Mouse (Mus musculus) macrophage (primary cell): ENCODE measurements around the gene Olfr222. TPM values are rescaled to one million over a fixed set of nuclear protein-coding genes. Genes with fewer than 3 reads are reported as not detected.
"Not testable (repeated sequence)": the region's sequence is repeated elsewhere in the genome, so short reads cannot be mapped to it uniquely, and the experiment has no call there.

Source experiments
- H3K27ac ChIP-seq: fragments of 350-480 bp; formaldehyde crosslinking; 2 replicates; pipeline ENCODE4 v1.9.0; 2021
- H3K36me3 ChIP-seq: fragments of 350-480 bp; formaldehyde crosslinking; 2 replicates; pipeline ENCODE4 v1.9.0; 2021; ENCODE audit errors: inconsistent target
- H3K4me3 ChIP-seq: fragments of 350-480 bp; formaldehyde crosslinking; 2 replicates; pipeline ENCODE4 v1.9.0; 2021; ENCODE audit errors: inconsistent target
- H3K79me2 ChIP-seq: fragments of 350-480 bp; formaldehyde crosslinking; 2 replicates; pipeline ENCODE4 v1.9.0; 2021; ENCODE audit errors: inconsistent target
- WGBS: methylation state at CpG from one replicate; pipeline ENCODE4 v1.1.7; 2026; ENCODE audit warnings: inconsistent platforms; ENCODE audit not compliant: missing documents; 5-methylcytosine and 5-hydroxymethylcytosine counted together
- polyA plus RNA-seq: library from polyadenylated mRNA; stranded (reverse); fragments of 250-400 nt; gene quantifications from 3 replicates; pipeline ENCODE4 v1.2.4, GENCODE M21; 2018; ENCODE audit warnings: inconsistent platforms
- total RNA-seq, 78 experiments: library from RNA; depleted of rRNA; stranded (reverse); fragments of 250-400 nt; gene quantifications; 1 replicate in 9 of 78; 2 replicates in 24 of 78; 3 replicates in 43 of 78; 4 replicates in 2 of 78; pipeline ENCODE4 v1.2.4; 2018; ENCODE audit warnings: inconsistent platforms in 56 of 78

Olfr222 gene
- total RNA-seq (2018; cell fraction: chromatin; rRNA removed) = not detected
- total RNA-seq (2018; cell fraction: cytosol; rRNA removed) = under 1 TPM in 5 of 26 experiments, not detected in 21; 0.04 to 0.16 (median 0.09) TPM
- under 1 TPM in 2 of 26 experiments, not detected in 24; 0.35 to 0.48 TPM for total RNA-seq (2018; cell fraction: nucleus; rRNA removed)
- polyA plus RNA-seq = not detected in 3 replicates

- not testable (repeated sequence) for H3K27ac ChIP-seq, H3K4me3 ChIP-seq, H3K36me3 ChIP-seq, H3K79me2 ChIP-seq
These were observed at the start of gene Olfr222 for GRCm38 (mm10) chr11:59576135-59576534. Olfr222 (minus strand) TSS chr11:59576235.

- WGBS = 26% methylated on average over 6 of the region's 6 CpGs
- no peaks in the 10 kb centered on the region for H3K36me3 ChIP-seq
- no peak overlapping the region for H3K27ac ChIP-seq
These were observed 48.1 kb upstream of the Olfr222 start for GRCm38 (mm10) chr11:59624017-59624630.

GRCm38 (mm10) chr11:59622214-59622613, 46.2 kb upstream of the Olfr222 start:
- no peaks in the 10 kb centered on the region for H3K79me2 ChIP-seq
- 55% methylated on average over 3 of the region's 3 CpGs for WGBS

More at GRCm38 (mm10) chr11:59624017-59624630, 48.1 kb upstream of the Olfr222 start:
- Histone ChIP-seq H3K4me3 (no peak overlapping the region), H3K79me2 (no peaks in the 10 kb centered on the region)

GRCm38 (mm10) chr11:59616986-59617385, 41.0 kb upstream of the Olfr222 start:
- not testable (repeated sequence) for H3K79me2 ChIP-seq, H3K36me3 ChIP-seq, H3K27ac ChIP-seq, H3K4me3 ChIP-seq
- WGBS = 18% methylated on average over 2 of the region's 2 CpGs

More at GRCm38 (mm10) chr11:59622214-59622613, 46.2 kb upstream of the Olfr222 start:
- H3K36me3 ChIP-seq = no peaks in the 10 kb centered on the region
- H3K4me3 ChIP-seq = no peak overlapping the region
- no peak overlapping the region for H3K27ac ChIP-seq

GRCm38 (mm10) chr11:59614120-59614519, 38.1 kb upstream of the Olfr222 start:
- Histone ChIP-seq H3K36me3 (no peaks in the 10 kb centered on the region), H3K27ac (no peak overlapping the region), H3K4me3 (no peak overlapping the region), H3K79me2 (no peaks in the 10 kb centered on the region)
- WGBS = 48% methylated on average over 4 of the region's 4 CpGs

GRCm38 (mm10) chr11:59611646-59612045, 35.6 kb upstream of the Olfr222 start:
- Histone ChIP-seq H3K36me3 (no peaks in the 10 kb centered on the region), H3K4me3 (no peak overlapping the region), H3K27ac (no peak overlapping the region), H3K79me2 (no peaks in the 10 kb centered on the region)
- WGBS = 77% methylated on average over 5 of the region's 5 CpGs

GRCm38 (mm10) chr11:59602287-59602686, 26.3 kb upstream of the Olfr222 start:
- Histone ChIP-seq H3K4me3 (no peak overlapping the region), H3K27ac (no peak overlapping the region), H3K36me3 (no peaks in the 10 kb centered on the region), H3K79me2 (no peaks in the 10 kb centered on the region)
- 71% methylated on average over 1 of the region's 1 CpGs for WGBS

- H3K36me3 ChIP-seq = no peaks in the 10 kb centered on the region
- no peak overlapping the region for H3K4me3 ChIP-seq
- no peak overlapping the region for H3K27ac ChIP-seq
- H3K79me2 ChIP-seq = no peaks in the 10 kb centered on the region
- 83% methylated on average over 3 of the region's 3 CpGs for WGBS
These were observed 24.8 kb upstream of the Olfr222 start for GRCm38 (mm10) chr11:59600872-59601271.

- WGBS = 70% methylated on average over 7 of the region's 7 CpGs
- Histone ChIP-seq H3K36me3 (no peaks in the 10 kb centered on the region), H3K27ac (no peak overlapping the region), H3K4me3 (no peak overlapping the region), H3K79me2 (no peaks in the 10 kb centered on the region)
These were observed 23.2 kb upstream of the Olfr222 start for GRCm38 (mm10) chr11:59599211-59599610.

- Histone ChIP-seq H3K79me2 (no peaks in the 10 kb centered on the region), H3K36me3 (no peaks in the 10 kb centered on the region), H3K4me3 (no peak overlapping the region), H3K27ac (no peak overlapping the region)
- 89% methylated on average over 8 of the region's 8 CpGs for WGBS
These were observed 20.9 kb upstream of the Olfr222 start for GRCm38 (mm10) chr11:59596950-59597349.

GRCm38 (mm10) chr11:59596091-59596490, 20.1 kb upstream of the Olfr222 start:
- WGBS = 21% methylated on average over 4 of the region's 4 CpGs
- Histone ChIP-seq H3K4me3 (no peak overlapping the region), H3K36me3 (no peaks in the 10 kb centered on the region), H3K27ac (no peak overlapping the region), H3K79me2 (no peaks in the 10 kb centered on the region)

- WGBS = 88% methylated on average over 6 of the region's 6 CpGs
These were observed 17.2 kb upstream of the Olfr222 start, which contains the start of gene Olfr223 for GRCm38 (mm10) chr11:59593189-59593588. Olfr223 (minus strand) TSS chr11:59593289.

GRCm38 (mm10) chr11:59589496-59589895, 13.5 kb upstream of the Olfr222 start:
- Histone ChIP-seq H3K79me2 (no peaks in the 10 kb centered on the region), H3K36me3 (no peaks in the 10 kb centered on the region), H3K27ac (no peak overlapping the region), H3K4me3 (no peak overlapping the region)
- 91% methylated on average over 8 of the region's 8 CpGs for WGBS

More at GRCm38 (mm10) chr11:59593189-59593588, 17.2 kb upstream of the Olfr222 start, which contains the start of gene Olfr223:
- no peaks in the 10 kb centered on the region for H3K79me2 ChIP-seq
- no peaks in the 10 kb centered on the region for H3K36me3 ChIP-seq
- H3K27ac ChIP-seq = no peak within 1 kb of the TSS
- H3K4me3 ChIP-seq = no peak within 1 kb of the TSS

GRCm38 (mm10) chr11:59584539-59584938, 8.5 kb upstream of the Olfr222 start:
- WGBS = 19% methylated on average over 6 of the region's 6 CpGs
- Histone ChIP-seq H3K36me3 (no peaks in the 10 kb centered on the region), H3K79me2 (no peaks in the 10 kb centered on the region), H3K4me3 (no peak overlapping the region), H3K27ac (no peak overlapping the region)

GRCm38 (mm10) chr11:59575726-59576125, 309 bp downstream of the Olfr222 start:
- WGBS = 57% methylated on average over 9 of the region's 9 CpGs
- H3K4me3 ChIP-seq = no peak overlapping the region
- H3K27ac ChIP-seq = no peak overlapping the region
- no peaks in the 10 kb centered on the region for H3K36me3 ChIP-seq
- no peaks in the 10 kb centered on the region for H3K79me2 ChIP-seq
